Mouse (Mus musculus): ENCODE measurements around the gene Tmem19.

GRCm38 (mm10) chr10:115316313-115316712 lies 46.0 kb downstream of the Tmem19 start:
- no peak for TF ChIP-seq HCFC1 (IDR thresholded peaks at IDR 0.05; ENCODE audit: borderline replicate concordance, insufficient read depth, low read length)
- TF ChIP-seq ZC3H11A (IDR thresholded peaks at IDR 0.05; ENCODE audit: borderline replicate concordance, low read depth, low read length): no peak
- no peak for TF ChIP-seq CHD2 (IDR thresholded peaks at IDR 0.05; ENCODE audit: low read depth, low read length)
- no peak for TF ChIP-seq MAFK (IDR thresholded peaks at IDR 0.05; ENCODE audit: insufficient read depth, low read depth, low read length)
- TF ChIP-seq ZNF384 (IDR thresholded peaks at IDR 0.05; ENCODE audit: low read depth, low read length): no peak

Measured in ES-E14 (cell line).